Mouse (Mus musculus) kidney, adult 9 months (tissue): ENCODE results near the gene C130074G19Rik.
A peak's percentile ranks its signal among the peaks of the same experiment; 100 is the strongest.

Source experiments
- DNase-seq: peaks from one replicate; pipeline ENCODE4 v3.0.0; 2022

The C130074G19Rik gene

DNA sequence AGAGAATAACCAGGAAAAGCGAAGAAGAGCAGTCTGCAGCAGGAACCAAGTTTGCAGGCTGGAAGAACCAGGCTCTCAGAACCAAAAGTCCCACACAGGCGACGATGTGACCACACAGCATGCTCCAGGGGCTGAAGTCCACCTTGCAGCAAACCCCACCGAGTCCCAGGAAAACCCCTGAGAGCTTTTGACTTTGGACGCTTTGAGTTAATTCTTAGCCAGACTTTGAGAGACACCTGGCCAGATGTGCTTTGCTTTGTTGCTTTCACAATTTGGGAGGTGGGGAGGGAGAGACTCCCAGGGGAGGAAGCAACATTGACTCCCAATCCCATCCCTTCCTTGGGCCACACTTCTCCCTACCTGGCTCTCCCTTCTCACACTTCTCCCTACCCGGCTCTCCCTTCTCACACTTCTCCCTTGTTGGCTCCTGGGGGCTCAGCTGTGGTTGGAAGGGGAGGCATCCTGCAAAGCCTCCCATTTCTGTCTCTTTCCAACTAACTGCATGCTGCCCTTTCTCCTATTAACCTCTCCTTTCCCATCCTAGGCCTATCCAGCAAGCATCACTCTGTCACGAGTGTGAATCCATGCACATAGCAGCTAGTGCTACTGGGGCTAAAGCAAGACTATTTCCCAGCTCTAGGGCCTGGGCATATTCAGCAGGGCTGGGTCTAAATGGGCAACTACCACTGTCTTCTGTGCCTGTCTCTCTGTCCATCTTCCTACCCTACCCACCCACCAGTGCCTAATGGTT lies 10.8 kb downstream of the C130074G19Rik start:
- peak; percentile 92 for DNase-seq

DNA sequence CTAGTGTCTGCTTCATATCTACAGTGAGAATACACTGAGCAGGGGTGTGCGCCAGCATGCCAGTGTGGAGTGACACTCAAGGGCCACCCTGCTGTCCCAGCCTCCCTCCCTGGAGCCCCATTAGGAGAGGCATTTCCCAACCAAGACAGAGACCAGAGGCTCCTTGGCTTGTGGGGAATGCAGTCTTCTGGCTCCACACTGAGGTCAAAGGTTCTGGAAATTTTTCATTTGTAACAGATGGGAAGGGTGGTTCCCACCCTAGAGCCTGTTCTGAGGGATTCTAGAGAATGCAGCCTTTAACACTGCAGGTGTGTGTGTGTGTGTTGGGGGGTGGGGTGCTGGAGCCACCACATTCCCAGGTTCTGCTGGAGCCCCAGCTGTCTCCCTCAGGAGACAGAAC lies 11.5 kb downstream of the C130074G19Rik start:
- DNase-seq = peak; percentile 81

DNA sequence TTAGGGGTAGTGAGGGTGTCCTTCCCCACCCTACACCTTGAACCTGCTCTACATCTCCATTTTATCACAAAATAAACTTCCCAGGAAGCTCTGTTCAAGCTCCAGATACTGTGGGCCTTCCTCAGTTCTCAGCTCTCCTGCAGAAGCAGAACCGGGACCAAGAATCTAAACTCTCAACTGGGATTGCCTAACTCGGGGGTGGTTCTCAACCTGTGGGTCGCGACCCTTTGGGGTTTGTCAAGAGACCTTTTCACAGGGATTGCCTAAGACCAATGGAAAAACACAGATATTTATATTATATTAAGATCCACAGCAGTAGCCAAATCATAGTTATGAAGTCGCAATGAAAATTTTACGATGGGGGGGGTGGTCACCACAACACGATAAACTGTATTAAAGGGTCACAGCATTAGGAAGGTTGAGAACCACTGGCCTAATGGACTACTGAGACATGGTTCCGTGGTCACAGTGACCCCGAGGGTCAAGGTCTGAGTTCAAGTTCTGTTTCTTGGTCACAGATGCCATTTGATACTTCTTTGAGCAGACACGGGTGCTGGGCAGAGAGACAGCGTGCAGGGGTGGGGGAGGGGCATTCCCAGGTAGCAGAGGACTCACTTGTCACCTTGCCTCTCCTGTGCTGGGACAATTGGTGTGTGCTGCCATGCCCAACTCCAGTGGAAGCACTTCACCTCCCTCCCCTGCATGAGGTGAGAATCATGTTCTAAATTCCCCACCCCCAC lies 12.2 kb downstream of the C130074G19Rik start:
- DNase-seq = peak; percentile 66

DNA sequence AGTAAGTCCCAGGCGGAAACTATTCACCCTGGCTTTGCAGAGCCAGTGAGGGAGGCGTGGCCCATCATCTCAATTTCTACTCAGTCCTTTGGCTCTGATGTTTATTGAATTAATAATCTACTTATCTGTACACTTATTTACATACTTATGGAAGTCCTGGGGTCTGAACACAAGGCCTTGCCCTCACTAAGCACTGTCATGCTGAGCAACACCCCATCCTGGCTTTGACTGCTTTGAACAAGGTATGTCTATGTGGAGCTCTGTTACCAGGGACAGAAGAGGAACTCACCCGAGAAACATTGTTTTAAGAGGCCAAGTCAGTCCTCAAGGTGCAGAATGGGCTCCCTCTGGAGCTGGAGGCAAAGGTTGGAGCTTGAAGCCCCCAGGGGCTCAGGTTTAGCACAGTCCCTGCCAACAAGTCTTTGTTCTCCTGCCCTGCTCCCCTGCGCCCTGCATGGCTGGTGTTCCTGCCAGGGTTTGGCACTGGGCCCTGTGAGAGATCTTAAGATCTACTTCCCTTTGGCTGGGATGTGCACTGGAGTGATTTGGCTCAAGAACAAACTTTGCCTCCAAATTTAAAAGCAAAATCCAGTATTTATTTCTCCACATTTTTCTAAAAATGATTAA lies 13.0 kb downstream of the C130074G19Rik start:
- DNase-seq = peak; percentile 94

DNA sequence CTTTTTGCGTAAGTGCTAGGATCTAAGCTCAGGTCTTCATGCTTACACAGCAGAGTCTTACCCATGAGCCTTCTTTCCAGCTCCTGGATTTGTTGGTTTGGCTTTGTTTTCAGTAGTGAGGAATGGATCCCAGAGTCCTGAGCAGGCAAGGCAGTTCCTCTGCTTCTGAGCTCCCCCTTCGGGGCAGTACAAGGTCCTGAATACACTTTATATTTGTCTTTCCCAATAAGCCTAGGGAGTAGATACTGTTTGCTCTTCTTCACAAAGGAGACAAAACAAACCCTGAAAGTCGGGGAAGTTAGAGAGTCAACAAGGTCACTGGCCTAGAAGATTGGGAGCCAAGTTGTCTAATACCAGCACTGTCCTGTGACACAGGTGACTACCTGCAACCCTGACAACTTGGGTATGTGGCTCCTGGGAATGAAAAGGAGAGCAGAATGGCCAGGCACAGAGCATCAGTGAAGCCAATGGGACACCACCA lies 15.3 kb downstream of the C130074G19Rik start:
- no peak for DNase-seq

DNA sequence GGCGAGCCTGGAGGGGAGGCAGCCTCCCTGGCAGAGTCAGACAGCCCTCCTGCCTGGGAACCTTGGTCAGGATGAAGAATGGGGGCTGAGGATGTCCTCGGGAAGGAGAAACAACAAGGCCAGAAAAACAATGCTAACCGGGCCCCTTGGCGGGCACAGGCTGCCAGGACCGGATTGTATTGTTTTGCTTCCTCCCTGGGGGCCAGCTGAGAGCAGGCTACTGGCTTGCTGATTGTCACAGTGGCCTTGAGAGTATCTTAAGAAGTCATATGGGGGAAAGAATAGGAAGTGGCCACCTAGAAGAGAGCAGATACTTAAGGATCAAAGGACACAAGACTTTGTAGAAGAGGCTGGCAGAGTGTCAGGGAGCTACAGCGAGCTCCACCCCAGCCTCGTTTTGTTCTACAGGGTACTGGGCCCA lies 18.6 kb downstream of the C130074G19Rik start:
- DNase-seq = peak; percentile 62

DNA sequence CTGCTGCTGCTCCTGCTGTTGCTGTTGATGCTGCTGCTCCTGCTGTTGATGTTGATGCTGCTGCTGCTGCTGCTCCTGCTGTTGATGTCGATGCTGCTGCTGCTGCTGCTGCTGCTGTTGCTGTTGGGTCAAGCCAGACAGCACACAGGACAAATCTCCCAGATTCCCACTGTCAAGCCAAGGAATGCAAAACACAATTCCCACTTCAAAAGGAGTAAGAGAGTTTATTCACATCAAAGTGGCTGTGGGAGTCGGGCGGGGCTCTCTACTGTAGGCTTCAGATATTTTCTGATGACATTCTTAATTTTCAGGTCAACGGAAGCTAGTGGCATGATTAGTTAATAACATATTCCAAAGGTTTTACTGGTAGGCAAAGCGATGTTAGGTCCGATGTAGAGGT lies 20.4 kb downstream of the C130074G19Rik start:
- no peak for DNase-seq

DNA sequence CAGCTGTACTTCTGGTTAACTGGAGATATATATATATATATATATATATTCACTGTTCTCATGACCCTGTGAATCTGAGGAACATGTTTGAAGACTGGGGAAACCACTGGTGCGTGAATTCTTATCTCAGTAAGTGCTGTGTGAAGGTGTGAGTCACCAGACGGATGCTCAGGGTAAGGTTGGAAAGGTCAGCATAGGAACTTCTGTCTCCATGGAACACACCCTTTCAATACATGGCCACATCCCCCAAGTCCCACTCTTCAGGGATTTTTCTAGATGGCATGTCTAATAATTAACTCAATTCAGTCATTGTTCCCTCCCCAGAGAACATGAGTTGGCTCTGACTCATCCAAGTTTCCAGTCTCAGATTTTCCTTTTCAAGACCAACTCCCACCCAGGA lies 21.5 kb downstream of the C130074G19Rik start:
- peak; percentile 47 for DNase-seq

DNA sequence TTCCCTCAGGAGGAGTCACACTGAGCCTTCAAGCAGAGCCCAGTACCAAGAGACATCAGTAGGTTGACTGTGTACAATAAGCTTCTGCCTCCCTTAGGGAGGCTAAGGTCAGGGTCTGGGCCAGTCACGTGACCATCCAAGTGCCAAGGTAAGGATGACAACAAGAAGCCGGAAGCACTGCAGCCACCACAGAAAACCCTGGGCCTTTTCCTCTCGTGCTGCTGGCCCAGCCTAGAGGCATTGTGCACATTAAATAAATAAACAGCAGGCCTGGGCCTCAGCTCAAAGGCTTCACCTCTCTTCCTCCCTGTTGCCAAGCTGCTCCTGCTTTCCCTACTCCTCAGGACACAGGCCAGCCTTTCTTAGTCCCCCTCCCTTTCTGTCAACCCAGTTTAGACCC lies 22.7 kb downstream of the C130074G19Rik start:
- no peak for DNase-seq

DNA sequence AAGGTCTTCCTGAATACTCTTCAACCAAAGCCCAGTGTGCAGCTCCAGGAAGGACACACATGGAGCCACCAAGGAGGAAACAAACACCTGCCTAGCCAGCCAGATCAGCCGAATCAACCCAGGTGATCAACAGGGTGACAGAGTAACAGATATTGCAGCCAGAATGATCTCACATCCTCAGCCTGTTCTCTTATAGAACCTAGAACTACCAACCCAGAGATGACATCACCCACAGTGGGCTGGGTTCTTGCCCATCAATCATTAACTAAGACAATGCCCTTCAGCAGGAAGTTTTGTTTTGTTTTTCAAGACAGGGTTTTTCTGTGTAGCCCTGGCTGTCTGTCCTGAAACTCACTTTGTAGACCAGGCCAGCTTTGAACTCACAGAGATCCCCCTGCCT lies 24.8 kb downstream of the C130074G19Rik start:
- peak; percentile 84 for DNase-seq

DNA sequence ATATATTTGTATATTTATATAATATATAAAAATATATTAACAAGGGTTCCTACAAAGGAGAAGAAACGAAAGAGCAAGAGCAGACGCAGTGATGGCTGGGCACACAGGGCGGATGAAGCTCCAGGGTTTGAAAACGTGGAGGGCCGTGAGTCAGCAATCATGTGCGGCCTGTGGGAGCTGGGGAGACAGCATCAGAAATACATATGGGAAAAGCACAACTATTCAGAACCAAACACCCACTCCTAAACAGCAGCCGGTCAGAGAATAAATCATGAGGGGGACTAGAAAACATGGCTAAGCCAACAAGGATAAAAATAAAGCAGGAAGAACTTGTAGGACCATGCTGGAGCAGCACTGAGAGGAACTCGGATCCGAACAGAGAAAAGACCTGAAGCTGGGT lies 25.8 kb downstream of the C130074G19Rik start:
- no peak for DNase-seq

DNA sequence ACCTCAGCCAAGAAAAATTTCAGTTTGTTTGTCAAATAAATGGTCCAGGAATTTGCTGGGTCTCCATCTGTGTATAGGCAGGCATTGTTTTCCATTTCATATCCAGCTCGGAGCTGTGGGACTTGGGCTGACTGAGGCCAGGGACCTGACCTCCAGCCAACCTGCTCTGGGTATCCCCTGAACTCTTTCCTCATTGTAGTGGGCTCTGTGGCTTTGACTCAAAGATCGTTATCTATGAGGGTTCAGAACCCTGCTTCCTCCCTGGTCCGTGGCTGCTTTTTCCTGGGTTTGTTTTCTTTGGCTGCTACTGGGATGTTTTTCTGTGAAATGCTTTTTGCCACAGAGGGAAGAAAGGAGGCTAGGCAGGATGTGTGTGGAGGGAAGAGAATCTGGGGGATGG lies 29.1 kb downstream of the C130074G19Rik start:
- no peak for DNase-seq

DNA sequence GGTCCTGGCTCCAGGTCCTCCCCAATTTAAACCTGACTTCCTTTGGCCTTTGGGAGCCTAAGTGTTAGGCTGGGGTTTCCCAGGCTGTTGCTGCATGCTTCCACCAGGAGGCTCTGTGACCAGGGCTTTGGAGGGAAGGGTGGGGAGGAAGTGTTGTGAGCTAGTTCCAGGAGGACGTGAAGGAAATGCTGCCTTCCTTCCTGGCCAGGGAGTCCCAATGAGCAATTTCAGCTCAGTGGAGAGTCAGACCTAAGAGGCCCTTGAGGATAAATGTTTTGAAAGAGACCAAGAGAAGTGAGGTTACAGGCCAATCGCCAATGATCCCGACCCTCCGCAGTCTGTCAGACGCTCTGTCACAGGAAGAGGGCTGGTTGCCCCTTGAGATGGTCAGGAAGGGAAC lies 29.7 kb downstream of the C130074G19Rik start:
- DNase-seq = peak; percentile 90

DNA sequence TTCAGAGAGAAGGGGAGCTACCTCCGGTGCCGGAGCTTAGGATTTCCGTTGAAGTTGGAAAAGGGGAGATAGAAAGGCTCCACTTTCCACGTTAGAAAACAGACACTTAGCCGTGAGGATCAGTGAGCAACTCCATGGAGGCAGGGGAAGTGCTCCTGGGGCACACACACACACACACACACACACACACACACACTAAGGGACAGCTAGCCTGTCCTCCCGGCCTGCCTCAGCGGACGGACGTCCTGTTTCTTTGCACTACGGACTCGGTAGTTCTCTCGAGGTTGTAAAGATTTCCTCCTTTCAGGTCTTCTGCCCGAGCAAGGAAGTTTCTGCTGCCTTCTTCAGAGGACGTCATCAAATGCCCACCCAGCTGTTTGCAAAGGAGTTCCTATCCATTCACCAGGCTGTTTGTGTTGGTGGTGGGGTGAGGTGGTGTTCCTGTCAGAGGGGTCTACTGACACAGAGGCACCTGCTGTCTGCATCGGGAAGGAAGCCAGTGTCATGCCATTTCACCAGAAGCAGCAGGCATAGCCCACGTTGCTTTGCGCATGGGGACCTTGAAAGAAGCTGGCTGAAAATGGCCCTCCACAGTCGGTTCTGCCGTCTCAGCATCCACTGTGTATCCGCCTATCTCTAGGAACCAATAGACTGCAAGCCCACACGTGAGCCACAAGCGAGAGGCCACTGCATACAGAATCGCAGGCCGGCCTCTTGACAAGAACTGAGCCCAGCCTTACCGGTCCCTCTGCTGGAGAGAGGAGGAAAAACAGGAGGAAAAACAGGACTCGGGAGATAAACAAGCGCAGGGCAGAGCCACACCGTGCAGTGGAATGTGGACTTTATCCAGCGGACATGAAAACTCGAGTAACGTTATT lies 31.0 kb downstream of the C130074G19Rik start:
- DNase-seq = peak; percentile 99

DNA sequence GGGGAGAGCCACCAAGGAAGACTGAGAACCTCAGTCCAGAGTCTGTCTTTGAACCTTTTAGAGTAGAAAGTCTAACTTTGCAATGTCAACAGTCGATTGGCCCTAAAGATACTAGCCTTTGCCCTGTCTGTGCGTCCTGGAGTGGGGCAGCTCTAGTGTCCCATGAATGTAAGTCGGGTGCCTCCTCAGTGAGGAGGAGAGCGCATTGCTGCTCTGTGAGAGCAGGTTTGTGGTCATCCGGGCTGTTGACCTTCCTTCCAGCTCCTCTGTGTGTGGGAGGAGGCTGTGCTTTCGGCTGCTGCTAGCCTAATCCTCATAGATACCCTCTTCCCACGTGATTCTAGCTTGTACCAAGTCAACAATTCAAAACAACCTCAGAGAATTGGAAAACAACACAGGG lies 31.9 kb downstream of the C130074G19Rik start:
- peak; percentile 85 for DNase-seq

DNA sequence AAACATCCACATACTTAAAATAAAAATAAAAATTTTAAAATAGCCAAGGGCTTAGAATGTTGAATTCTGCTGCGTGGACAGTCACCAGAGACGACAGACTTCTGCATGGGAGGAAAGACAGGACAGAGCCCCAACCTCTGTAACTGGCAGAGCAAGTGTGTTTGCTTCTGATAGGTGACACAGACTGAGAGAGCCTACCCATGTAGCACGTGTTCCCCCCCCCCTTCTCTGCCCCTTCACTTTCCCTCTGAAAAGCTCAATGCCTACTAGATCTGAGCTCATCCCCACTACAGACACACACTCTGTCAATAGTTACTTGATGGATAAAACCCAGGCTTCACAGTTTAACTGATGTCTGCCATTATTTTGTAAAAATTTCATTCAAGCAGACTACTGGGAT lies 36.0 kb downstream of the C130074G19Rik start:
- no peak for DNase-seq

DNA sequence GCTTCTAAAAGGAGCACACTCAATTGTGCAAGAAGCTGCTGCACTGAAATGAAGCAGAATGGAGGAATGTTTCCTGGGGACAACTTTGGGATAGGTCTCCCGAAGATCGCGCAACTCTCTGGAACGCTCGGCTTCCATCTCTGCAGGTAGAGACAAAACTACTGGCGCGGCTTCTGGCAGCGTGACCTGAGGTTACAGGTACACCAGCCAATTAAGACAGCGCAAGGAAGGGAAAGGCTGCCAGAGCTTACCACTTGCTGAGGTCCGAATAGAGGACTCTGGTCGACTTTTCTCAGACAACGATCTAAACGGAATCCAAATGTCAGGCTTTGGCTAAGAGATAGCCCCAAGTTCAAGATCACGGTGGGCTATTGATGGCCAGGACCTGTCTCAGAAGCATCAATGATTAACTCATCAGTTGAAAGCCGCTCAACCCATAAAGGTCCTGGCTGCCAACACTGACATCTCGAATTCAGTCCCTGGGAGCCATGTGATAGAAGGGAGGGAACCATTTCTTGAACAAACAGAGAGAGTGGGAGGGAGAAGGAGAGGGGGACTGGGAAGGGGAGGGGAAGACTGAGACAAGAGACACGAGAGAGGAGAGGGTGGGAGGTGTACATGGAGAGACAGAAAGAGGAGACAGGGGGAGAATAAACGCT lies 36.8 kb downstream of the C130074G19Rik start, which contains the start of gene Marc2:
Gene Marc2 (minus strand): TSS at position 360 of the 659 bp plus-strand sequence.
- peak; percentile 81 for DNase-seq

DNA sequence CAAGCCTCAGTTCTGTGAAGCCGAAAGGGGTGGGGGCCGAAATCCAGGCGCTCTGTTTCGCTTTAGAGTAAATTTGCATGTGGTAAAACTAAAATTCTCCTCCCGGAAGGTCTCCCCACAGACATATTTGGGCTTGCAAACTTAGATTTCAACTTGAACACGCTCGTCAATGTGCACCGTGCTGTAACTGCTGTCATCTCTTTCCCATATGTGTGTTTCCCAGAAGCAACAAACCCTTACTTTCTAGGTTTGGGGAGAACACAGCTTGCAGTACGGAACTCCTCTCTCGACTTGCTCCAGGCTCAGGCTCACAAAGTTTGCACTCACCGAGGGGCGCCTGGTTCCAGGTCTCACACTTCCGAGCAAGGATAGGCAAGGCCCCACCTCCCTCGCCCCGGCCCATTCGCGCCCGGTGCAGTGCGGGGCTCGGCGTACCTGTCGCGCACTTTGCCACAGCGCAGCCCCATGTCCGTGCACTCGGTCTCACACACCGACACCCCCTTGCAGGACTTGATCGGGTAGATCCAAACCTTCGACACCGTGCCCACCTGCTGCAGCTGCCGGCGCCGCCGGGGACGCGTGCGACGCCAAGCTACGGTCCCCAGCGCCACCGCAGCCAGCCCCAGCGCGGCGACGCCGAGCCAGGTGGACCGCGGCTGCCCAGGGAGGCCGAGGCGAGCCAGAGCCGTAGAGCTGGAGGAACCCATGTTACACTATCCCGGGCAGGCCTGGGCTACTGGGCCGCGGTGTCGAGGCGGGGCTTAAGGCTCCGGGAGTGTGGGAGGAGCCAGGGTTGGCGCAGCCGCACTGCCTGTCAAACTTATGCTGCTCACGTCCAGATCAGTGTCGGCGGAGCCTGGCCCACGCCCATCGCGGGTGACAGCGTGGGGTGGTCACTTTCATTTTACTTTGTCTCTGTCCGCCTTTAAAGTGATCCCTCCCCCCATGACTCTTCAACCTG lies 37.6 kb downstream of the C130074G19Rik start:
- DNase-seq = peak; percentile 94

DNA sequence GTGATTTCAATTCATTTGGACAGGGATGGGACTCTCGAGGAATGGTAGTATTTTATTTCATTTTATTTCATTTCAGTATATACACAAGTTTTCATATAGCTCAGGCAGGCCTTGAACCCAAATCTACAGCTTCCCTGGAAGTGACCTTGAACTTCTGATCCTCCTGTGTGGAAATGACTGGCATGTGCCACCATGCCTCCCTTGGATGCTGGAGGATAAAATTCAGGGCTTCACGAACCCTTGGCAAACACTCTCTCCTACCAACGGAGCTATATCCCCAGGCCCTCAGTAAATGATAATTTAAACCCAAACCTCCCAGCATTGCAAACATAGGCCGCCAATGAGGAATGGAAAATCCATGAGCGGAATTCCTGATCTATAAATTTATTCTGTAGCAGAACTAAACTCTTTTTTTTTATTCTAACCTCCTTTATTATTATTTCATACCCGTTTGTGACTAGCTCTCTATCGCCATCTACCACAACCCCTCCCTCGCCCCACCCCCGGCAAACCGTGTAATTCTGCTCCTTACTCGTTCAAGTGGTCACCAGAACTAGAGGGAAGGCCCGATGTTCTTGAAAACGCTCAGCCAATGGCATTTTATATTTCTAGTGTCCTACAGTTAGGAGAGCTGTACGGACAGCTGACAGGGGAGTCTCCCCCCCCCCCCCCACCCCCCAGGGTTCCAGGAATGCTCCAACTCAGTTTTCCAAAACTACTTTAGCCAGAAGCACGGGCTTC lies 38.5 kb downstream of the C130074G19Rik start:
- DNase-seq = no peak

DNA sequence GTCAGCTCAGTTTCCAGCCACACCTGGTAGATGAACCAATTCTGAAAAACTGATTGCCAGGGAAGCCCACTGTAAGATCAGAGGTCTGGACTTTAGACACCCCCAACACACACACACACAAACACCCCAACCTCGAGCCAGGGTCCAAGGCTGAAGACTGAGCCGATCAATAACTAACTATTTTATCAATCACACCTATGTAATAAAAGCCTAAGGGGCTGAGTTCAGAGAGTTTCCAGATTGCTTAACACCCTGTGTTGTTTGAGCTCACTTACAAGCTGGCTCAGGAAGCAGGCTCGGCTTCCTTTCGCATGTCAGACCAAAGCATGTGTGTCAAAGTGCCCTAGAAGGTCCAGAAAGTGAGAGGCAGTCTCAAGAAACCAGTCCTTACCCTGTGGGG lies 45.4 kb downstream of the C130074G19Rik start:
- DNase-seq = no peak
